Mouse (Mus musculus): Measurements from ENCODE around the gene Etl4.

The Etl4 gene

DNA sequence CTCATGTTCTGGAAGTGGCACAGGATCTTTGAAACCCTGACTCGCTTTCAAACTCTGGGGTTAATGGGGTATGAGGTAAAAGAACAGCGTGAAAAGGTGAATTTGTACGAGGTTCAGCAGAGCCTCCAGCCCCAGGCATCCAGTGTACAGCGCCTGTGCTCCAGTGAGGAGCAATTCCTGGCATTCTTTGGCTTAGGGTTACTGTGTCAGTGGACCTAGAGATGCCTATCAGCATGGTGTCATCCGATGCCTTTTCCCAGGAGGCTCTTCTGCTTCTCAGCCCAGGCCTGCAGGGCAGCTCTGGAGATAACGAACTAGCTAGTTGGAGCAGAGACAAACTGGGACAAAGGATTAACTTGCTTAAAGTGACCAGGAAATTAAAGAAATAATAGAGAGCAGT lies 653.5 kb downstream of the Etl4 start:
- no peak for DNase-seq (ENCODE audit: low spot score in 2 of 2)

GRCm38 (mm10) chr2:20568456-20568855 lies 658.9 kb downstream of the Etl4 start:
- no peak for DNase-seq (ENCODE audit: low spot score in 2 of 2)

DNA sequence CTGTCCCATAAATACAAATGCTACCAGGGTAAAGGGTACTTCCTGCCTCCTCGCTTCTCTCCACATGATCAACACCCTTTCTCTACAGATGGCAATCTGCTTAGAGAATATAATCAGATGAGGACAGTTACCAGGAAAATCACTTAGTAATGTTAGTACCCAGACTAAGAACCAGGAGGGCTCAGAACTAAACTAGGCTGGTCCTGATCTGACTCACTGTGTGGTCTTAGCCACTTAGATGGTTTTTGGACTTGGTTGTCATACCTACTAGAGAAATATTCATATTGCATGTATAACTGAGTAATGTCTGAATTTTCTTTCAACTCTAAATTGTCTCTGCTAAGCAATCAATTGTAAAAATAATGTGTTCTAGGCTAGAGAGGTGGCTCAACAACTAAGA lies 662.4 kb downstream of the Etl4 start:
- DNase-seq (ENCODE audit: low spot score in 2 of 2) = no peak

DNA sequence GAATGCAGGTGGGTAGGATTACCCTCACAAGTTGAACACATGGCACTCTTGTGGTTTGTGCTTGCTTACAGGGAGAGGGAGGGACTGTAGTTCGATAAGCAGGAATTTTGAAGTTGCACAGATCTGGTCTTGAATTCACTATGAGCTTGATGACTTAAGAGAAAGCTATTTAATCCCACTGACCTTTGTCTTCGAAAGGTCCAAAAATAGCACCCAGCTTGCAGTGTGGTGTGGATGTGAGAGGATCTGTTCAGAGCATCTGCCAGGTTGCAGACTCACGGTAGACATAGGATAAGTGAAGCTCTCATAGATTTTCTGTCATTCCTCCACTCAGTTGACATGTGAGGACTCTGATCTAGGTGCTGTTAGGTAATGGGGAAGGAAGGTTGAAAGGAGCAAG lies 670.8 kb downstream of the Etl4 start:
- no peak for DNase-seq (ENCODE audit: low spot score in 2 of 2)

GRCm38 (mm10) chr2:20583032-20583431 lies 673.5 kb downstream of the Etl4 start:
- no peak for DNase-seq (ENCODE audit: low spot score in 2 of 2)

DNA sequence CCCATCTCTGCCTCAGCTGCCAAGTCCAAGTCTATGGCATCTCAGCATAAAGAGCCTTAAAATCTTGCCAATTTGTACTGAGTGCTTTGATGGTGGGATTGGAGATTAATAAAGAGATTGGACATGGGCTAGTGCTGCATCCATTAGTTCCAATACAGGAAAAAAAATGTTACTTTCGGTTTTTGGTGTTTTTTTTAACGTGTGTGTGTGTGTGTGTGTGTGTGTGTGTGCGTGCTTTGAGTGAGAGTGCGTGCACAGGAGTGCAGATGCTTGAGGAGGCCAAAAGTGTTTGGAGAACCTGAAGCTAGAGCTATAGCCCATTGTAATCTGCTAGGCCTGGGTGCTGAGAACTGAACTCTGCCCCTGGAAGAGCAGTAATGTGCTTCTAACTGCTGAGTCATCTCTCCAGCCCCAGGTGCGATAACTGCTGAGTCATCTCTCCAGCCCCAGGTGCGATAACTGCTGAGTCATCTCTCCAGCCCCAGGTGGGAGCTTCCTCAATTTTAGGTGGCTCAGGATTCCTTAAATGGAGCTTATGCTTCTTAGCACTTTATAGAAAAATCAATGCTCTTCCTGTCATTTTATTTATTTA lies 674.1 kb downstream of the Etl4 start:
- DNase-seq (ENCODE audit: low spot score in 2 of 2) = no peak

GRCm38 (mm10) chr2:20587913-20588312 lies 678.3 kb downstream of the Etl4 start:
- no peak for DNase-seq (ENCODE audit: low spot score in 2 of 2)

DNA sequence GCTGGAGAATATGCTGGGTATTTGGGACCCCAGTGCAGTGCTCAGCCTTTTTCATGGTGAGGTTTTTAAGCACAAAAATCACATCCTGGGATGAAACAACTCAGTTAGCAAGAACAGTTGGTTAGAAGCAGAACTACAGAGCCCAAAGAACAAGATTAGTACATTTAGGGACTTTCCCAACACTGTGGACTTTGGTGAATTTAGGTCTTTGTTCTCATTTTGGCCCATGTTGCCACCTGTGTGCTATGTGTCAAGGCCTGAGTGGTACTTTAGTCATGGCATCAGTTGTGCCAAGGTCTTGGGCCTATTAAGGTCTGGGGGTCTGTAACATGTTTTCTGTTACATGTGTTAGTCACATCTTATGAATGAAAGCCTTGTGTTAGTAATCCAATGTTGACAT lies 679.1 kb downstream of the Etl4 start:
- DNase-seq (ENCODE audit: low spot score in 2 of 2) = no peak

DNA sequence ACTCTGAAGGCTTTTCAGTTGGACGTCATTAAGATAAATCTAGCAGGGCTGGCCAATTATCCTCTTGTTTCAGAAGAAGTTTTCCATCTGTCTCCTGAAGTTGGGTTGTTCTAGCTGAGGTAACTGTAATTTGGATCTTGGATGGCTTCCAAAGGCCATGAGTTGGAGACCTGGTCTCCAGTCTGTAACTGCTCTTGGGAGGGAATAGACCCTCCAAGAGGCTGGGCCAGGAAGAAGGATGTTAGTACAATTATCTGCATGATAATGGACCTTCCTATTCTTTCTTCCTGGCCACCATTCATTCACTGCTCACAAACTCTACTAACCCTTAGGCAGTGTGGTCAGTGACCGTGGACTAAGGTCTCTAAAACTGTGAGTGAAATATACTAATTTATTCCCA lies 684.5 kb downstream of the Etl4 start:
- DNase-seq (ENCODE audit: low spot score in 2 of 2) = no peak

- no peak for DNase-seq (ENCODE audit: low spot score in 2 of 2)
Observed at GRCm38 (mm10) chr2:20595000-20595399, 685.4 kb downstream of the Etl4 start.

- DNase-seq (ENCODE audit: low spot score in 2 of 2) = no peak
Observed at GRCm38 (mm10) chr2:20596558-20596957, 687.0 kb downstream of the Etl4 start.

GRCm38 (mm10) chr2:20597193-20597592 lies 687.6 kb downstream of the Etl4 start:
- DNase-seq (ENCODE audit: low spot score in 2 of 2) = no peak

DNA sequence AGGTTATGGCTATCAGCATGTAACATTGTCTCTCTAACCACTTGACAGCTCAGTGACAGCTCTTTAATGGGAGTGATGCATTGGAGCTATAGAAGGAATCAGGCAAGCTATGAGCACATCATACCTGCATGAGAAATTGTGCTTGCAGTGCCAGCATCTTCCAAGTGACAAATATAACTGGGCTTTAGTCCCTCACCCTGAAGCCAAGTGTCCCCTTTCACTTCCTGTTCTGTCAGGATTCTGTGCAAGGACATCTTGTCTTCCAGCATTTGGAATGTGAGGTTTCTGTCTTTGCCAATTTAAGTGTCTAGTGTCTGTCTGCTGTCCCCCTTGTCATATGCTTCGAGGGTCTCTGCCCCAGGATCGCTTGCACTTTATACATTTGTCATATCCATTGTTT lies 693.1 kb downstream of the Etl4 start:
- no peak for DNase-seq (ENCODE audit: low spot score in 2 of 2)

GRCm38 (mm10) chr2:20603536-20603935 lies 694.0 kb downstream of the Etl4 start:
- DNase-seq (ENCODE audit: low spot score in 2 of 2) = no peak

DNA sequence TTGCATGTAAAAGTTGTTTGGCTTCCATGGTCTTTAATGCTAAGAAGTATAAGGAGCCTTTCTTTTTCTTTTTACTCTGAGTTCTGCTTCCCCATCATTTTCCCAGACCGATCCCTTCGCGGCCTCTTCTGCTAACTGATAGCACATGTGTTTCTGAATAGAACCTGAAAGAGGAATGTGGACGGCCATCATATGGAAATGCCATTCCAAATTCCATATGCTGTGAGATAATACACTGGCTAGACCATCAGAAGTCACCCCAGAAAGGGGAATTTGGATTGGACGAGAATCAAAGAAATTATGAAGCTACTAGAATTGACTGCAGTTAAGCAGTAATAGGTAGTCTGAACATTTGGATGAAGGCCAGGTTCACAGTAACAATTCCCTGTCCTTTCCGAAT lies 694.4 kb downstream of the Etl4 start:
- no peak for DNase-seq (ENCODE audit: low spot score in 2 of 2)

GRCm38 (mm10) chr2:20609203-20609602 lies 699.6 kb downstream of the Etl4 start:
- no peak for DNase-seq (ENCODE audit: low spot score in 2 of 2)

GRCm38 (mm10) chr2:20615948-20616347 lies 706.4 kb downstream of the Etl4 start:
- DNase-seq (ENCODE audit: low spot score in 2 of 2) = peak in 1 of 2 experiments; percentile 30

- no peak for DNase-seq (ENCODE audit: low spot score in 2 of 2)
Observed at GRCm38 (mm10) chr2:20618396-20618795, 708.8 kb downstream of the Etl4 start.

- DNase-seq (ENCODE audit: low spot score in 2 of 2) = no peak
Observed at GRCm38 (mm10) chr2:20619881-20620280, 710.3 kb downstream of the Etl4 start.

DNA sequence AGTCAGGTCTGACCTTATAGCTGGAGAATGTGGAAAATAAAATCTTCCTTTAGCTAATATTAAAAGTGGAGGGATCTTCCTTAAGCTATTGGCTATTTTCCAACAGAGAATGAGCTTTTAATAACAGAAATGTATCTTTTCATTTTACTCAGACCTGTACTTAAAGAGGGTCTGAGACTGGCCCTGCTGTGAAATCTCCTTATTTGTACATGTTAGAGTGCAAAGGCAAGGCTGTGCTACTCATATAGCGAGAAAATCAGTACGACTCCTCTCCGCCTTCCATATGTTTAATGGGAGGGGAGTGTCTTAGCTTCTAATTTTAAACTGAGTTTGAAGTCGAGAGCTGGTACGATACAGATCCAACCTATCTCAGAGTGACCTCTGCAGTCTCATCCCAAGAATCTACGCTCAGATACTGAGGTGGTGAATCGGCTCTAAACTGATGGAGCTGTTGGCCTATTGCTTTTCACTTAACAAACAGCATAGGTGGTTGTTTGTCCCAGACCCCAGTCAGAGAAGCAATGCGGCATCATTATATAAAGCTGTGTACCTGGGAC lies 719.7 kb downstream of the Etl4 start:
- no peak for DNase-seq (ENCODE audit: low spot score in 2 of 2)

- no peak for DNase-seq (ENCODE audit: low spot score in 2 of 2)
Observed at GRCm38 (mm10) chr2:20638604-20639003, 729.0 kb downstream of the Etl4 start.

DNA sequence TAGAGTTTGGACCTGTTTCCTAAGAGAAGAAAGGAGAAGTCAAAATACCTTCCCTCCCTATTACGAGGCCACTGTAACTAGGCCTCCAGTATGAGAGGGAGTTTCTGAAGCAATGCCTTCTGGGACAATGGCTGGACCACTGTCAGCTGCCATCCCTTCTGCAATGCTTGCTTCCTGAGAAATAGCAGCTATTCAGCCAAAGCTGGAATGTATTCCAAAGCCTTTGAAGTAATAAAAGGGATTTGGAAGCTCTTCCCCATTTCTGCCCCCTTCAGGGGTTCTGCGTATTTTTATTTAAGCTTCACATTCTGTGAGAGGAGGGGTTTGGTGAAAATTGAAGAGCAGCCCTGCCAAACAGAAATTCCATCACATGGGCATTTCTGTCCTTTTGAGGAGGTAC lies 730.1 kb downstream of the Etl4 start:
- no peak for DNase-seq (ENCODE audit: low spot score in 2 of 2)

DNA sequence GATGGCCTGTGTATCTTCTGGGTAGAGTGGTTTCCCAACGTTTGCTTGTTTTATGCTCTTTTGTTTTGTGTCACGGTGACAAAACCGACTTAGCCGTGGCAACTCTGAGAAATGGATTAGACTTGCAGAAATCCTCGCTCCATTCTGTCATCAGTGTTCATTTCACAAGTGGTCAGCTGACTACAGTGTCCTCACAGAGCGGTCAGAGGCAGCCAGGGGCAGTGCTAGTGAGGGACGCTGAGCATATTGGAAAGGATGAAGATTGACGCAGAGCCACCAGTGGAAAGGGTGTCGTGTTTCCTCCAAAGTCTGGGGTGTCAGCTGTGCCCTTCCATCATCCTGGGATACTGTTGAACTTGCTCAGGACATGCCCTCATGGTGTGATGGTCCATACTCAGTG lies 733.2 kb downstream of the Etl4 start:
- no peak for DNase-seq (ENCODE audit: low spot score in 2 of 2)

GRCm38 (mm10) chr2:20649817-20650216 lies 740.2 kb downstream of the Etl4 start:
- no peak for DNase-seq (ENCODE audit: low spot score in 2 of 2)
